Mouse (Mus musculus) megakaryocyte, embryonic 14.5 days (primary cell): Measurements from ENCODE around the gene Zdhhc21.

ENCODE experiments used
- FLI1 ChIP-seq: IDR thresholded peaks from 2 replicates; pipeline ENCODE4 v1.6.1; 2012; ENCODE audit warnings: low read length, inconsistent platforms, mixed read lengths
- GATA1 ChIP-seq: IDR thresholded peaks from 3 replicates; pipeline ENCODE4 v1.6.1; 2012; ENCODE audit warnings: mixed read lengths, low read length, inconsistent platforms, borderline replicate concordance

DNA sequence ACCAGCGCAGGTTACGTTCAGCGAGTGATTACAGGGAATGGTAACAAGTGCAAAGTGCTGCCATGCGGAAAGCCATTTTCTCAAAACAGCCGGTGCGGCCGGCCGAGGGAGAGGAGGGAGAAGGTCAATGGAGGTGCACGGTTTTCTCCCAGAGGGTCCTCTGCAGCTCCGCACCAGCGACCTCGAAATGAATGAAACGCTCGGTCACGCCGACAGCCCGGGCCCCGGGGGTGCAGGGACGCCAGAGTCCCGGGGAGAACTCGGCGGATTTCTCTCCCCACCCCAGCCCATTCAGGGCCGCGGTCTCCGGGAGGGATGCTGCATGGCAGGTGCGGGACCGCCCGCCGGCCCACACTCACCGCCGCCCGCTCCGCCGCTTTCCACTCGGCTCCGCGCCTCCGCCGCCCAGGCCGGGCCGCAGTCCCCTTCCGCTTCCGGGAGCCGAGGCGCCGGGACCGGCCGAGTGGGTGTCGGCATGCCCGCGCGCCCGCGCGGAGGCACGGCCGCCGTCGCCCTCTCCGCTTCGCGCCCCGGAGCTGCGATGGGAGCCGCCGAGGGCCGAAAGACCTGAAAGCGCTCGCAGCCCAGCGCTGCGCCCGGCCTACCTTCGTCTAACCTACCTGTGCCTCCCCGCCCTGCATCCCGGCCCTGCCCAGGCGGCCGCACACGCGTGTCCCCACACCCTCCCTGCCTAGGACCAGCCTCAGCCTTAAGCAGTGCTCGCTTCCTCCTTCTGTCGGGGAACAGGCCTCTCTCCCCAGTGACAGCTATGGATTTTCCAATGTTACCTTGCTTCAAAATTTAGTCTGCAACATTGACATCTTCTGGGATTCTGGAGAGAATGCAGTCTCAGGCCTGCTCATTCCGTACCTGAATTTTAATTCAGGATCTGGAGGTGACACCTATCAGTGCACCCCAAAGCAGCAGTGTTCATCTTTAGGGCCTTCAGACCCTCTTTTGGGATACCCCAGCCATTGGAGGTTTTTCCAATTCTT lies at the start of gene Zdhhc21:
- no peak for TF ChIP-seq FLI1
- no peak for TF ChIP-seq GATA1
